Mouse (Mus musculus) urinary bladder, adult 2 months (tissue): ENCODE measurements around the gene Rps18. TPM values are rescaled to one million over a fixed set of nuclear protein-coding genes. Genes with fewer than 3 reads are reported as not detected.
"Not testable (repeated sequence)": the region's sequence is repeated elsewhere in the genome, so short reads cannot be mapped to it uniquely, and the experiment has no call there.

Source experiments
- DNase-seq: peaks from one replicate; pipeline ENCODE4 v3.0.0; 2022; ENCODE audit warnings: low spot score
- polyA plus RNA-seq: library from polyadenylated mRNA; depleted of rRNA; stranded (reverse); fragments of >200 nt; gene quantifications from 2 replicates; pipeline ENCODE4 v1.2.3, GENCODE M21; 2012; rRNA removed

Gene Rps18
- polyA plus RNA-seq, result 1,060 and 1,160 TPM in 2 replicates

GRCm38 (mm10) chr17:33955555-33956214 is at the start of gene Rps18, which contains the start of gene Vps52:
Rps18 (minus strand) TSS chr17:33956001.
Vps52 (plus strand) TSS chr17:33955812.
- peak; percentile 85 for DNase-seq

- DNase-seq, result no peak
Measured at GRCm38 (mm10) chr17:34003426-34003825, 47.6 kb upstream of the Rps18 start.

- DNase-seq, result not testable (repeated sequence)
Measured at GRCm38 (mm10) chr17:34000796-34001195, 45.0 kb upstream of the Rps18 start.

GRCm38 (mm10) chr17:34000150-34000537 is 44.3 kb upstream of the Rps18 start, which contains the start of gene H2-K1:
H2-K1 (minus strand) TSS chr17:34000347.
- peak; percentile 83 for DNase-seq

GRCm38 (mm10) chr17:33999341-34000149 is 43.7 kb upstream of the Rps18 start:
- DNase-seq, result no peak

GRCm38 (mm10) chr17:33998697-33999096 is 42.9 kb upstream of the Rps18 start:
- DNase-seq, result not testable (repeated sequence)

GRCm38 (mm10) chr17:33997025-33997424 is 41.2 kb upstream of the Rps18 start:
- not testable (repeated sequence) for DNase-seq

- DNase-seq, result no peak
Measured at GRCm38 (mm10) chr17:33995651-33996050, 39.9 kb upstream of the Rps18 start.

- DNase-seq, result no peak
Measured at GRCm38 (mm10) chr17:33994959-33995358, 39.2 kb upstream of the Rps18 start.

- no peak for DNase-seq
Measured at GRCm38 (mm10) chr17:33991788-33992664, 36.2 kb upstream of the Rps18 start.

- not testable (repeated sequence) for DNase-seq
Measured at GRCm38 (mm10) chr17:33982136-33982535, 26.3 kb upstream of the Rps18 start.

- not testable (repeated sequence) for DNase-seq
Measured at GRCm38 (mm10) chr17:33981192-33981909, 25.6 kb upstream of the Rps18 start.

GRCm38 (mm10) chr17:33980181-33981035 is 24.6 kb upstream of the Rps18 start:
- DNase-seq, result no peak

- no peak for DNase-seq
Measured at GRCm38 (mm10) chr17:33979512-33980050, 23.8 kb upstream of the Rps18 start.

GRCm38 (mm10) chr17:33978631-33979031 is 22.8 kb upstream of the Rps18 start:
- DNase-seq, result no peak

GRCm38 (mm10) chr17:33977861-33978557 is 22.2 kb upstream of the Rps18 start:
- DNase-seq, result no peak

GRCm38 (mm10) chr17:33973572-33973971 is 17.8 kb upstream of the Rps18 start:
- no peak for DNase-seq

- no peak for DNase-seq
Measured at GRCm38 (mm10) chr17:33972691-33973090, 16.9 kb upstream of the Rps18 start.

GRCm38 (mm10) chr17:33969394-33969793 is 13.6 kb upstream of the Rps18 start:
- DNase-seq, result no peak
